Mouse (Mus musculus): Measurements from ENCODE around the gene Map2k2.

Map2k2 gene

GRCm38 (mm10) chr10:81094931-81095678, 10.6 kb upstream of the Map2k2 start:
- DNase-seq (ENCODE audit: low read depth, low spot score), result no peak

DNA sequence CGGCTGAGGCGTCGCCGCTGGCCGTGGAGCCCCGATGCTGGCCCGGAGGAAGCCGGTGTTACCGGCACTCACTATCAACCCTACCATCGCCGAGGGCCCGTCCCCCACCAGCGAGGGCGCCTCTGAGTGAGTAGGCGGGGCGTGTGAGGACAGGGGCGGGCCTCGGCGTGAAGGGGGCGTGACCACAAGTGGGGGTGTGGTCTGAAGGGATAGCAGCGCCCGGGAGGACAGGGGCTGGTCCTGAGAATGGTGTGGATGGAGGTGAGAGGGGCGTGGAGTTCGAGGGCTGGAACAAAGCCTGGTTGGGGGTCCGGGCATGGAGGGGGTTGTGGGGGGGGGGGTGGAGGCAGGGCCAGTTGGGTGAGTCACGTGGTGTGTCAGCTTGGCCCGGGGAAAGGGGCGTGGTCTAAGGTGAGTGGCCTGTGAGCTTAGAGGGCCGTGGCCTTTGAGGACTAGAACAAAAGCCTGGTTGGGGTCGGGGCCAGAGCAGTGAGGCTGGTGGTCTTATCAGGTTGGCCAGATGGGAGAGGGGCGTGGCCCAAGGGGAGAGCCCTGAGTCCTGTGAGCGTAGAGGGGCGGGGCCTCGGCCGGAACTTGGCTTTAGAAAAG, 502 bp downstream of the Map2k2 start:
- peak; percentile 40 for DNase-seq (ENCODE audit: low read depth, low spot score)

- DNase-seq (ENCODE audit: low read depth, low spot score), result no peak
These were observed 7.2 kb downstream of the Map2k2 start for GRCm38 (mm10) chr10:81112946-81113345.

GRCm38 (mm10) chr10:81119625-81120024, 13.9 kb downstream of the Map2k2 start:
- DNase-seq (ENCODE audit: low read depth, low spot score), result no peak

DNA sequence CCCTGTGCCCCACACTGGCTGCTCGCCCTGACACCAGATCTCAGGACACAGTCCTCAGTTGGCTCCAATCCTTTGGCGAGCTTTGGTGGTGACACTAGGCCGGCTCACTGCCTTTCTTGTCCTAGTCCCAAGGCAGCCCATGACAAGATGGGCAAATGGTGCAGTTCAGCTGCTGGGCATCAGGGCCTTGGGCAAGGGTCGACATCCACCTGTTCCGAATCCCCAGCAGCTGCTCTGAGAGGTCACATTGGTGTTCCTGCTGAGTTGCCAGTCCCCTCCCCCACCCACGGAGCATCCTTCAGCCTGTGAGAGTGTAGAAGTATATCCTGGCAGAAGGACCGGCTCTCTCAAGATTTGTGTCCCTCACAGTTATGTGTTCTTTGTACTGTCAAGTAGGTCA, 14.9 kb downstream of the Map2k2 start:
- no peak for DNase-seq (ENCODE audit: low read depth, low spot score)

DNA sequence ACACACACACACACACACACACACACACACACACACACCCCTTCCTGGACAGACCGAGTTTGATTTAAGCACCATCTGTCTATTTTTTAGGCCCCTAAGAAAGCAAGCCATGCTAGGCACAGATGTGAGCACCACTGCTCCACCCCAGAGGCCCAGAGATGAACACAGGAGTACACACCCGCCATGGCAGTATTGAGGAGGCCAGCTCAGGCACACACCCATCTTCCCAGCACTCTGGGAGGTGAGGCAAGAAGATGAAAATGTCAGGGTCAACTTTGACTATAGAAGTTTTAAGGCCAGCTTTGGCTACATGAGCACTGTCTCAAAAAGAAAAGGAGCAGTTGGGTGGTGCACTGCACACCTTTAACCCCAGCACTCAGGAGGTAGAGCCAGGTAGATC, 17.2 kb downstream of the Map2k2 start:
- DNase-seq (ENCODE audit: low read depth, low spot score), result no peak

GRCm38 (mm10) chr10:81123500-81123899, 17.8 kb downstream of the Map2k2 start:
- no peak for DNase-seq (ENCODE audit: low read depth, low spot score)

DNA sequence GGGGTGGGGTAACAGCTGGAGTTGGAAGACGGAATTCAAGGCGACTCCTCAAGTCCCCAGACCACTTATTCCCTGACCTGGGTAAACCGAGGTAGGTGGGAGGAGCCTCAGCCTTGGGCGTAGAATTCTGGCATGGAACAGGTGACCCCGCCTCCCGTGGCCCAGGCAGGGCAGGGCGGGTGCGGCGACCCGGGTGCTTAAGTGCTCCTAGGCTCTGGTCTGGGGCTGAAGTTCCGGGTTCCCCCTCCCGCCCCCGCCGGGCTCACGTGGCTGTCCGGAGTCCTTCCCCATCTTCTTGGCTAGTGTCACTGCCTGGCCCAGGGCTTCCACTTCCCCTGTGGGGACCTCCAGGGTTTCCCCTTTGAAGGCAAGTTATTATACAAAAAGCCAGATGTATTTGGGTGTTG, 28.5 kb downstream of the Map2k2 start:
- DNase-seq (ENCODE audit: low read depth, low spot score), result no peak

DNA sequence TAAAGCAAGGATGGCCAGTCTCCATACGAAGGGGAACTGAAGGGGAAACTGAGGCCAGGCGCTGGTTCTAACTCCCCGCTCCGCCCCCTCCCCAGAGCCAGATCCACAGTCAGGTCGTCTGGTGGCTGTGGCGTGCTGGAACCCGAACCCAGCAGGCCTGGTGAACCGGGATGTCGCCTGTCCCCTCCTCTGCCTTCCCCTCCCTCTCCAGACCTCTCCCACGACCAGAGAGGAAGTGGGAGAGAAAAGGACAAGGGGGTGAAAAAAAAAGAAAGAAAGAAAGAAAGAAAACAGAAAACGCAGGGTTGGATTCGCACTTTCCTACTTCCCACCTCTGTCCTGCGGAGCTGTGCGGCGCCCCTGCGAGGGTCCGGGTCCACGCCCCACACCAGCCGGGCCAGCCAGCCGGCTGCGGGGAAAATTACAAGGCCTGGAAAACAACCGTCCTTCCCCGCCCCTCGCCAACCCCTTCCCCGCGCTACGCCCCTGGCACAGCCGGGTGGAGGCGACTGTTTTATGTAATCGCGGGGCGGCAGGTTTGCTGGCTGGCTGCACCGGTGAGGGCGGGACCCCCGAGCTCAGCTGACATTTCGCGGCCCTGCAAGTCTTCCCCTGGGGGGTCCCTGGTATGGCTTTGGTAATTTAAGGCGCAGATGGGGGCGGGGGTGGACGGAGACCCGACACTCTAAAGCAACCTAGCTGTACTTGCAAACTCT, 29.4 kb downstream of the Map2k2 start, which contains the start of gene Zbtb7a:
Gene Zbtb7a (plus strand): TSS at position 255 of the 716 bp plus-strand sequence.
- no peak for DNase-seq (ENCODE audit: low read depth, low spot score)

DNA sequence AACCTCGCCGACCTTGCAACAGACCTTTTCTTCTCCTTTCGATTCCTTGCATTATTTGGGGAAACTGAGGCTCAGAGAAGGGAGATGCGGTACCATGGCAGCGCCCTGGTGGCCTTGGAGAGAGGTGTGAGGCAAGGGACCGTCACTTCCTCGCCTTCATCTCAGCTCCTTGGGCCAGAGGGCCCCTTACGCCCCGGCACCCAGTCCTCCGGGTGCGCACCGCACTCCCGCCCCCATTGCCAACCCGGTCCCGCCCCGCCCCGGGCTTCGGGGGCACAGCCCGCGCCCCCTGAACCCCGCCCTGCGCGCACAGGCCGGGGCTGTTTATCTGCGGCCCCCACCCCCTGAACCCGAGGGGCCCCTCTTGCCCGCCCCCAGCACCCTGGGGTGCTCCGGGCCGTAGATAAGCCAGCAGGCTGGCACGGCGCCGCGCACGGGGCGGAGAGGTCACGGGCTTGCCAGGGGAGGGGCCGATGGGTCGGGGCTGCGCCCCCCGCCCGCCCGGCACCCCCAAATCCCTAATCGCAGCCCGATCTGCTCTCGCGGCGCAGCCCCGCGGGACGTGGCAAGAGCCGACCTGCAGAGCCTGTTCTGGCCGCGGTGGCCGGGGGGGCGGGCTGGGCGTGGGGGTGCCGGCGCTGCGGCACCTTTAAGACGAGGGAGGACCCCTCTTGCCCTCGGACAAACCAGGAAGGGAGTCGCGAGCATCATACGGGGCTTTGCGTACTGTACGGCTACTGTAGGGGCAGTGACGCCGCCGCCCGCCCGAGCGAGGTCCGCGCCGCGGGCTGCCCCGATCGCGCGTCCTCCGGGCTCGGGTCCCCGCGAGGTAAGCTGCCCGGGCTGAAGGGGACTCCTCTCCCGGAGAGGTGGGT, 30.4 kb downstream of the Map2k2 start:
- DNase-seq (ENCODE audit: low read depth, low spot score), result no peak

- no peak for DNase-seq (ENCODE audit: low read depth, low spot score)
These were observed 31.1 kb downstream of the Map2k2 start for GRCm38 (mm10) chr10:81136706-81137231.

GRCm38 (mm10) chr10:81137252-81138130, 31.8 kb downstream of the Map2k2 start:
- DNase-seq (ENCODE audit: low read depth, low spot score), result peak; percentile 98

DNA sequence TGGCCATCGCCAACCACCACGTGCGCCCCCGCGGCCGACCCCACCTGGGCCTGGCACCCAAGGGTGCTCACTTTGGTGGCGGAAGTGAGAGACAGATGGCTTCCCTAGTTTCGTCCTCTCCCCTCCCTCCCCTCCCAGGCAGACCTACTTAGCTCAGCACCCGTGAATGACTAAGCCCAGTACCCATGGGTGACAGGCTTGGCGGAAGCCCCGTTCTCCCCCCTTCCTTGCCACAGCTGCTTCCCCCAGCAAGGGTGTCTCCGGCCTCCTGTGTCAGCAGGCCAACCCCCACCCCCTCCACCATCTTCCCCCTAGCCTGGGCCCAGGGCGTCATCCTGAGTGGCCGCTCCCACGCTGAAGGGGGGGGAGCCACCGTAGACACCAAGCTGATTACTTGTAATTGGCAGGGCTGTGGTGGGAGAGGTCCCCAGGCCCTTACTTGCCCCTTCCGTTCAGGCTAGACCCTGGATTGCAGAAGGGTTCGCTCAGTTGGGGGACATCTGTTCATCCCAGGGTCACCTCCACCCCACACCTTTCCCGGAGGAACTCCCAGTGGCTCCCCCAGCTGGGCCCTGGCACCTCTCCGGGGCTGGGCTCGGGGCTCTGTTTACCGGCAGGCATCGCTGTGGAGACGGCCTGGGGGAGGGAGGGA, 32.5 kb downstream of the Map2k2 start:
- no peak for DNase-seq (ENCODE audit: low read depth, low spot score)

- DNase-seq (ENCODE audit: low read depth, low spot score), result no peak
These were observed 33.3 kb downstream of the Map2k2 start for GRCm38 (mm10) chr10:81138821-81139528.

- no peak for DNase-seq (ENCODE audit: low read depth, low spot score)
These were observed 33.8 kb downstream of the Map2k2 start for GRCm38 (mm10) chr10:81139529-81139846.

DNA sequence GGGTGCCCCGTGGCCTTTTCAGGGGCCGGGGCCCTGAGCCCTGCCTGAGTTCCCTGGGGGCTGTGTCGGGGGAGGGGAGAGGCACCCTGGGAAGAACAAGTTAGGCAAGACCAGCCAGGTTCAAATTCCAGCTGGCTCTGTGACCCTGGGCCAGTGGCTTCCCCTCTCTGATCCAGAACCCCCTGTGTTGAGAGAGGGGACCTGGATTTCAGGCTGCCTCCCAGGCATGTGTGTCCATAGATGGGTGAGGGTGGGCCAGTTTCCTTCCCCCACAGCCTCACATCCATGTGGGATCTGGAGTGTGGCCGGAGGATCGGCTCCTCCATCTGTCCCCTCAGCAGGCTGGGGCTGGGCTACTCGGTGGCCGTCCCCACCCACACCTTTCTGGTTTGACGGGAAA, 34.3 kb downstream of the Map2k2 start:
- no peak for DNase-seq (ENCODE audit: low read depth, low spot score)

- DNase-seq (ENCODE audit: low read depth, low spot score), result no peak
These were observed 35.2 kb downstream of the Map2k2 start for GRCm38 (mm10) chr10:81140717-81141454.

GRCm38 (mm10) chr10:81141455-81142210, 35.9 kb downstream of the Map2k2 start:
- DNase-seq (ENCODE audit: low read depth, low spot score), result no peak

Data from brain, embryonic 18.5 days (tissue).